Mouse (Mus musculus) myocyte (in vitro differentiated cells): ENCODE measurements at regions not wholly inside any gene's neighbourhood (a gene's known extent, or its start where the extent isn't known, plus 50 kb on each side); places are given as distances from the start of the nearest gene placed in this dataset.

ENCODE experiments used
- POLR2A ChIP-seq: IDR thresholded peaks from one replicate; pipeline ENCODE4 v1.6.1; 2011; ENCODE audit warnings: low read depth, mild to moderate bottlenecking, control low read depth, moderate library complexity; ENCODE audit not compliant: insufficient read length
- TCF12 ChIP-seq: IDR thresholded peaks from one replicate; pipeline ENCODE4 v1.6.1; 2011; ENCODE audit warnings: mild to moderate bottlenecking, control low read depth; ENCODE audit not compliant: poor library complexity, insufficient read depth, severe bottlenecking
- USF1 ChIP-seq: IDR thresholded peaks from one replicate; pipeline ENCODE4 v1.6.1; 2011; ENCODE audit warnings: low read depth, mild to moderate bottlenecking, control low read depth, moderate library complexity

DNA sequence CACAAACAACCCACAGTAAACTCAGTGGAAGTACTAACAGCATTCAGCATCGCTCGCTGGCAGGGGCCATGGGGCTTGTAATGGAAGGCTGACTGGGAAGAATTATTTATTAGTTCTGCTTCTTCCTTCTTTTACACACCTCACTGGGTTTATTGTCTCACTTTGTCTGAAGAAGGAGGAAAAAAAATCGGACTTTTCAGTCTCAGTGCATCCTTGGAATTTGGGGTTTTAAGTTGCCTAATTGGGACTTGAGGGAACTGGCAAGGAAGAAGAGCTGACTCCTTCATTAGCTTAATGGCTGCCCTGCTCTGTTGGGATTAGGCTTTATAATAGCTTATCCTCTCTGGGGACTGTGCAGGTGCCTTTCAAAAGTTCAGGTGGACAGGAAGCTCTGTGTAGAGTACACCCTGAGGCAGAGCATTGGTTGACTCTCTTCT lies 54.4 kb upstream of the Krr1 start:
- TF ChIP-seq TCF12 (no peak), POLR2A (no peak), USF1 (no peak)
